Mouse (Mus musculus) limb, embryonic 14.5 days (tissue): Measurements from ENCODE around the gene Sgpp2. TPM values are rescaled to one million over a fixed set of nuclear protein-coding genes. Genes with fewer than 3 reads are reported as not detected.

ENCODE experiments used
- ATAC-seq: fragments of 200-750 bp; cut with Nextera tagmentation; 2 replicates; pipeline ENCODE4 v1.8.0; 2017; ENCODE audit warnings: low read depth, moderate number of reproducible peaks, moderate TSS enrichment; ENCODE audit not compliant: low FRiP score
- DNase-seq: peaks from one replicate; pipeline ENCODE4 v3.0.0-alpha.2; 2015; ENCODE audit warnings: low spot score
- H3K27ac ChIP-seq: fragments of 300-500 bp; sonication (generic); replicated peaks from 2 replicates; pipeline ENCODE4 v1.5.1; 2014; ENCODE audit warnings: low read depth, mild to moderate bottlenecking, low read length, moderate library complexity, mixed read lengths
- H3K27me3 ChIP-seq: fragments of 300-500 bp; sonication (generic); 2 replicates; pipeline ENCODE4 v1.6.1; 2014; ENCODE audit warnings: low read length, mixed read lengths; ENCODE audit not compliant: control insufficient read depth, insufficient read depth
- H3K36me3 ChIP-seq: fragments of 300-500 bp; sonication (generic); 2 replicates; pipeline ENCODE4 v1.6.1; 2014; ENCODE audit warnings: mild to moderate bottlenecking, low read length, moderate library complexity, mixed read lengths; ENCODE audit not compliant: control insufficient read depth, insufficient read depth
- H3K4me1 ChIP-seq: fragments of 300-500 bp; sonication (generic); 2 replicates; pipeline ENCODE4 v1.6.1; 2014; ENCODE audit warnings: antibody characterized with exemption, low read length, mixed read lengths; ENCODE audit not compliant: control insufficient read depth, insufficient read depth
- H3K4me2 ChIP-seq: fragments of 300-500 bp; sonication (generic); replicated peaks from 2 replicates; pipeline ENCODE4 v1.6.1; 2014; ENCODE audit warnings: low read depth, mild to moderate bottlenecking, low read length, moderate library complexity; ENCODE audit not compliant: severe bottlenecking
- H3K4me3 ChIP-seq: fragments of 300-500 bp; sonication (generic); replicated peaks from 2 replicates; pipeline ENCODE4 v1.5.1; 2014; ENCODE audit warnings: low read length
- H3K9ac ChIP-seq: fragments of 300-500 bp; sonication (generic); 2 replicates; pipeline ENCODE4 v1.6.1; 2014; ENCODE audit warnings: mild to moderate bottlenecking, low read depth, low read length, moderate library complexity; ENCODE audit not compliant: severe bottlenecking
- H3K9me3 ChIP-seq: fragments of 300-500 bp; sonication (generic); 2 replicates; pipeline ENCODE4 v1.6.1; 2016; ENCODE audit warnings: low read length; ENCODE audit not compliant: control insufficient read depth
- POLR2A ChIP-seq: fragments of 200-500 bp; IDR thresholded peaks from 2 replicates; pipeline ENCODE4 v1.8.0; 2012; ENCODE audit warnings: inconsistent platforms, mild to moderate bottlenecking, moderate library complexity, borderline replicate concordance; ENCODE audit not compliant: insufficient read depth, insufficient read length; ENCODE audit errors: extremely low read depth
- WGBS: fragments of 180-500 bp; shearing (Covaris S2); extraction: QIAGEN DNeasy Blood & Tissue Kit; methylation state at CpG from one replicate; pipeline ENCODE4 v1.1.7; 2014; 5-methylcytosine and 5-hydroxymethylcytosine counted together
- polyA plus RNA-seq, 2 experiments: library from polyadenylated mRNA; depleted of rRNA in 1 of 2; stranded (reverse) in 1 of 2; unstranded in 1 of 2; fragments of >200 nt; fragmentation: Nextera tagmentation in 1 of 2; extraction: Ambion mirVana in 1 of 2; gene quantifications; 2 replicates each; pipeline versions ENCODE4 v1.2.1 to v1.2.3; 2012 to 2014

Gene Sgpp2
- polyA plus RNA-seq, 2 experiments = 0.55 to 0.69 TPM

- DNase-seq (no peak), ATAC-seq (no peak)
- Histone ChIP-seq H3K9ac (no peak overlapping the region), H3K4me2 (no peak overlapping the region), H3K4me1 (no peaks in the 10 kb centered on the region), H3K9me3 (no peaks in the 10 kb centered on the region), H3K4me3 (no peak overlapping the region), H3K36me3 (peaks cover 63% of the 10 kb centered on the region), H3K27me3 (no peaks in the 10 kb centered on the region), H3K27ac (no peak overlapping the region)
- 87% methylated on average over 6 of the region's 6 CpGs for WGBS
- TF ChIP-seq POLR2A = no peak
Observed at GRCm38 (mm10) chr1:78446742-78447141, 136.6 kb downstream of the Sgpp2 start.

- Histone ChIP-seq H3K4me2 (no peak overlapping the region), H3K9ac (no peak overlapping the region), H3K36me3 (peaks cover 66% of the 10 kb centered on the region), H3K27me3 (no peaks in the 10 kb centered on the region), H3K9me3 (no peaks in the 10 kb centered on the region), H3K4me3 (no peak overlapping the region), H3K4me1 (no peaks in the 10 kb centered on the region), H3K27ac (no peak overlapping the region)
- DNase-seq = peak; percentile 44
- ATAC-seq = no peak
- no peak for TF ChIP-seq POLR2A
- WGBS = 73% methylated on average over 1 of the region's 1 CpGs
Observed at GRCm38 (mm10) chr1:78448091-78448490, 137.9 kb downstream of the Sgpp2 start.

DNA sequence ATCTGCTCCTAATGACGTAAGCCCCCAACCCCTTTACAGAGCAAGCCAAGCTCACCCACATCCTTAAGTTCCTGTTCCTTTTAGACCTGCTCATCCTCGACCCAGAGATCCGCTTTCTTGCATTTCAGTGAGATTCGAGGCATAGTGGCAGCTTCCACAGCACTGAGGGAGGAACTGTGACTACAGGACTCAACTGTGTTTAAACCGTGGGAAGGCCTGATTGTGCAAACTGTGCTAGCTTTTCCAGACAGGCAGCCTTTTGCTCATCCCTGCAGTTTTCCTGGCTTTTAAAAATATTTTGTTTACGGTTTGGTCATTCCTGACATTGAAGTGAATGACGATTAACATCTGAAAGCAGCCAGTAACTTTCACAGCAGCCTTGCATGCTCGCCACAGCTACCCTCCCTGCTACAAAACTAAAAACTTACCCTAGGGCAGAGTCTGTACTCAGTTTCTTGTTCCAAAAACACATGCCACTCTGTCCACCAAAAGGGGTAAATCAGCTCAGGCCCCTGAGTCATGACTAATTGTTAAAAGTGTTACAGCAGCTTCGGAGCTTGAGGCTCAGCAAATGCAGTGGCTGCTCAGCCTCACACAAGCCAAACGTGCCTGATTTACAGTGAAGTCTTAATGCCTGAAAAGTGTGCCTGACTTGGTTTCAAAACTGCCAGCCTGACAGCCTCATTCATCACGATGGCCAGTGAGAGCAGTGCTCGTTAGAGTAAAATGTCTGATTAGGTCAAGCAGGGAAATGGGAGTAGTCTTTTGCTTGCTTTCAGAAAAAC, 141.1 kb downstream of the Sgpp2 start:
- WGBS = 64% methylated on average over 12 of the region's 12 CpGs
- no peak overlapping the region for H3K4me2 ChIP-seq
- no peak for ATAC-seq
- DNase-seq = no peak
- TF ChIP-seq POLR2A = no peak
- peaks cover 60% of the 10 kb centered on the region for H3K36me3 ChIP-seq
- no peak overlapping the region for H3K4me3 ChIP-seq
- no peaks in the 10 kb centered on the region for H3K27me3 ChIP-seq
- H3K27ac ChIP-seq = no peak overlapping the region
- no peak overlapping the region for H3K9ac ChIP-seq
- no peaks in the 10 kb centered on the region for H3K4me1 ChIP-seq
- no peaks in the 10 kb centered on the region for H3K9me3 ChIP-seq

DNA sequence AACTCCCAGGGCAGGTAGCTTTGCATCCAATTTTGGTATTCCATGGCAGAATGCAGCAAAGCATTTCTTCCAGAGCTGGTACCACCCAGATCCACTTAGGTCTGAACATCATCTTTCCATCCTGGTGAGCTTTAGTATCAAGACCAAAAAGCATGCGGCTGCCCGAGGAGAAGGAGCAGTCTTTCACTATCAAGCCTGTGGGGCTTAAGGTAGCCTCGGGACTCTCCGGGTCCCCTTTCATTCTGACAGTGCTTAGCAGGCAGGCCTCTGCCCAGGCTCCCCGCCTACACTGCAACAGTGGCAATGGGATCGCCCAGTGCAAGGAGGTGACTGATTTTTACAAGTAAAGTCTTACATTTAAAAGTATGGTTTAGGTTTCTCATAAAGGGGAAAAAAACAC, 142.4 kb downstream of the Sgpp2 start:
- DNase-seq (no peak), ATAC-seq (no peak)
- H3K27me3 ChIP-seq = no peaks in the 10 kb centered on the region
- 85% methylated on average over 6 of the region's 6 CpGs for WGBS
- H3K9ac ChIP-seq = no peak overlapping the region
- no peak overlapping the region for H3K27ac ChIP-seq
- TF ChIP-seq POLR2A = no peak
- H3K36me3 ChIP-seq = peaks cover 63% of the 10 kb centered on the region
- no peaks in the 10 kb centered on the region for H3K9me3 ChIP-seq
- H3K4me1 ChIP-seq = no peaks in the 10 kb centered on the region
- H3K4me3 ChIP-seq = no peak overlapping the region
- H3K4me2 ChIP-seq = no peak overlapping the region

GRCm38 (mm10) chr1:78453886-78454285, 143.7 kb downstream of the Sgpp2 start:
- DNase-seq = no peak
- Histone ChIP-seq H3K9ac (no peak overlapping the region), H3K9me3 (no peaks in the 10 kb centered on the region), H3K27me3 (no peaks in the 10 kb centered on the region), H3K4me1 (no peaks in the 10 kb centered on the region), H3K36me3 (peaks cover 62% of the 10 kb centered on the region), H3K27ac (no peak overlapping the region), H3K4me2 (no peak overlapping the region), H3K4me3 (no peak overlapping the region)
- 88% methylated on average over 8 of the region's 8 CpGs for WGBS
- no peak for TF ChIP-seq POLR2A
- no peak for ATAC-seq
